Mouse (Mus musculus) lung, postnatal 10 days (tissue): ENCODE results near the gene Sgk1.

Experiments used
- DNase-seq: peaks from one replicate; pipeline ENCODE4 v3.0.0; 2021

The Sgk1 gene

DNA sequence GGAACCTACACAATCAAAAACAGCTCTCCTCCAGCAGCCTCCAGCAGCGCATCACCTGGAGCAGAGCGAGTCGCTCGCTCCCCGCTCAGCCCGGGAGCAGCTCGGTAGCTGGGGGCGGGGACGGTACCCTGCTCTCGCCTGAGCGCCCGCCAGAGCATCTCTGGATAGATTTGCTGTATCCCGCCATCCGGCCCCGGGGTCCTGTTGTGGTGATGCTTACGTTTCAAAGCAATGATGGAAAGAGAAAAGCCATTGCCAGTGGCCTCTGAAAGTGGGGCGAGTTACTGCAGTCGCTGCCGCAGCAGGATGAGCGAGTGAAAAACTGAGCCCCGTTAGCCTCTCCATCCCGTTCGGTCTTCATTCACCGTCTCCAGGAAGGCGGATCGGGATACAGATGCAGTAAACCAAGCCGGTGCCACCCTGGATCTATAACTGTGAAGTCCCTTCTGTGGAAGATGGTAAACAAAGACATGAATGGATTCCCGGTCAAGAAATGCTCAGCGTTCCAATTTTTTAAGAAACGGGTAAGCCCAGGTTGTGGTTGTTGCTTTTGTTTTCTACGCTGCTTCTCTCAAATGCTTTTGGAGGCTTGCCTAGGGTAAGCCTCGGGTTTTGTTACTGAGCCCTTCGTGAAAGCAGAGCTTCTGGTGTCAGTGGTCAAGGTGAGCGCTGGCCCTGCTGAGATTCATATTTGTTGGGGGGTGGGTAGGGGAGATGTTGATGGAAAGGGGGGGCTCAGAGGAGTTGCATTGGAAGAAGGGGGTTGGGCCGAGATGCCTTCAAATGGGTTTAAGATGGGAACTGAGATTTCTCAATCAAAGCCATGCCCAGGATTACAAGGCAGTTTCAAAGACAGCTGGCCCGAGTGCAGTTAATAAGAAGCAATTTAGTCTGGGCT, at the start of gene Sgk1:
Gene Sgk1 (plus strand): TSS at position 1 of the 898 bp plus-strand sequence.
- peak; percentile 18 for DNase-seq

GRCm38 (mm10) chr10:21832282-21832681, 49.7 kb upstream of the Sgk1 start:
- no peak for DNase-seq

GRCm38 (mm10) chr10:21833757-21834156, 48.2 kb upstream of the Sgk1 start:
- DNase-seq, result no peak

GRCm38 (mm10) chr10:21835077-21835476, 46.9 kb upstream of the Sgk1 start:
- no peak for DNase-seq

GRCm38 (mm10) chr10:21839248-21840155, 42.5 kb upstream of the Sgk1 start:
- DNase-seq, result no peak

GRCm38 (mm10) chr10:21843326-21843725, 38.7 kb upstream of the Sgk1 start:
- DNase-seq, result no peak

- no peak for DNase-seq
Observed at GRCm38 (mm10) chr10:21843861-21844260, 38.1 kb upstream of the Sgk1 start.

- DNase-seq, result no peak
Observed at GRCm38 (mm10) chr10:21844391-21844790, 37.6 kb upstream of the Sgk1 start.

GRCm38 (mm10) chr10:21845601-21846282, 36.2 kb upstream of the Sgk1 start:
- DNase-seq, result no peak

DNA sequence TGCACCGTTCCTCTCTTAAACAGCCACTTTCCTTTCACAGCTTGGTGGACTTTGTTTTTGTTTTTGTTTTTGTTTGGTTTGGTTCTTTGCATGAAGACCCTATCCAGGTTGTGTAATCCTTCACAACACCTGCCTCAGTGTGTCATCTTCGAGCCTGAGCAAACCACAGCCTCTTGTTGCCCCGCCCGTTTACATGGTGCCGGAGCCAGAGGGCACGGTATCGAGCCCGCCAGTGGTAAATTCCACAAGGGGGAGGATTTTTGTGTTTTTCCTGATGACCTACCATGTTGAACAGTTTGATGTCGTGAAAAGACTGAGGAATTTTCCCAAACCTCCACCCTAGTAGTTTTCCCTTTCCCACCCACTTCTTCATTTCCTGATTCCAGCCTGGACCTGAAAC, 35.6 kb upstream of the Sgk1 start:
- DNase-seq, result no peak

GRCm38 (mm10) chr10:21847026-21847820, 34.8 kb upstream of the Sgk1 start:
- peak; percentile 35 for DNase-seq

GRCm38 (mm10) chr10:21847931-21848670, 33.9 kb upstream of the Sgk1 start:
- no peak for DNase-seq

DNA sequence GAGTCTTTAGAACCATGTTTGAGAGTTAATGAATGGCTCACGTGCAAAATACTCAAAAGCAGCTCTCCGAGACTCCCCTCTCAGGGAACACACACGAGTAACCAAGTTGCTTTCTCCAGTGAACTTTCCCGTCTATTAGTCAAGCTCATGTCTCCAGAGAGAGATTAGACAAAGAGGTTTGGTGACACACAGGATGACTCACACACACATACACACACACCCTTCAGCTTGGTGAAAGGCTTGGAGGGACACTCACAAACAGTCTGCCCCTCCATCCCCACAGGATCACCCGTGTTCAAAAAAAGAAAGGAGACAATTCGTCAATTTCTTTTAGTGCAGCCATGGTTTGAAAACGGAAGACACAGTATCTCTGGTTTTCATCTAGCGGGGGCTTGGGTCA, 32.7 kb upstream of the Sgk1 start:
- no peak for DNase-seq

- no peak for DNase-seq
Observed at GRCm38 (mm10) chr10:21850330-21850729, 31.7 kb upstream of the Sgk1 start.

DNA sequence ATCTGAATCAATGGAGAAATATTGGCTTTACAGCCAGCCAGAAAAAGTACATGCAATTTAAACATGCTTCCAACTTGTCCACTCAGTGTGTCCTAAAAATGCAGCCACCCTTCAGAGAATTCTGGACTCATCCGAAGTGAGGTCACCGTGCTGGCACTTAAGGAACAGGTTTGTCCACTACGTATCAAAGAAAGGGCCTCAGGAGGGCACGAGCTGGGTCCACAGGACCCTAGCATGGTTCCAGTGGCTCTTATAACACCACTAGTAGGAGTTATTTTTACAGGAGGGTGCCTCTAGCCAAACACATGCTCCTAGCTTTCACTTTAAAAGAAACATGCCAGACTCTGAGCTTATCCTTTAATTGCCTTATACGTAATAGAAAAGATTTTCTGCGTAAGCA, 28.9 kb upstream of the Sgk1 start:
- peak; percentile 23 for DNase-seq

GRCm38 (mm10) chr10:21853566-21854328, 28.2 kb upstream of the Sgk1 start:
- DNase-seq, result no peak

GRCm38 (mm10) chr10:21855338-21855737, 26.6 kb upstream of the Sgk1 start:
- DNase-seq, result no peak

GRCm38 (mm10) chr10:21857676-21858075, 24.3 kb upstream of the Sgk1 start:
- DNase-seq, result peak; percentile 79

DNA sequence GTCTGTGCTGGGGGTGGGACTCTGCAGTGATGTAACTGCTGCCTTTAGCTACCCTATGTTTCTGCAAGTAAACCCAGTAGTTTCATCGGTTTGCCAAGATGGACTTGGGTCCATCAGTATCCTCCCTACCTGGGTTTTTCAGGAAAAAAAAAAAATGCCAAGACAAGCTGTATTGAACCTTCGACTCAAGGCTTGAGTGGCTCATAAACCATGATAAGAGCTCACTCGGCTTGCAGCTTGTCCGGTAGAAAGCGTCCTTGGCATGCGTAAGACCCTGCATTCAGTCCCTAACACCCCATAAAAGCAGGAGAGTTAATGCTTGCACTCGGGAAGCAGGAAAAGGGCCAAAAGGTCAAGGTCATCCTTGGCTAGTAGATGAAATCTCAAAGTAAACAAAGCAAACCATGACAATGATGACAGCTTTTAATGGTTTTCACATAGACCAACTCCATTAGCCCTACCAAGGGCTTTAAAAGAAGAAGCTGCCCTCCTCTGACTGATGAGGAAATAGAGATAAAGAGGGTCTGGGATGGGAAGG, 23.5 kb upstream of the Sgk1 start:
- no peak for DNase-seq

DNA sequence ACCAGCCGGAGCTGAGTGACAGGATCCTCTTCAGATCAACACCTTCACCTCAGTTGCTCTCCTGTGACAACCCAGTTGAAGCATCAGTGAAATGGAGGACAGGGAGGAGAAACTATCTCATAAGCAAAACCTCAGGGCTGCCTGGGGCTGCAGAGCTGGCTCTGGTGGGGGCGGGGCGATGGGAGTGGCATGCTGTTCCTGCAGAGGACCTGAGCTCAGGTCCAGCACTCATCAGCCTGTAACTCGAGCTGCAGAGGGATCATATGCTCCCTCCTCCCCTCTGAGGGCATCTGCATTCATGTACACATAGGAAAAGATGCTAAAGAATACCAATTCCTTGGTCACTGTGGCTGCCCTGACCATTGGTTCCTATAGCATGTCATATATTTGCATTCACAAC, 15.5 kb upstream of the Sgk1 start:
- DNase-seq, result no peak
